ENCODE assay signal across 19 mouse cellular contexts in the genomic region with DNA sequence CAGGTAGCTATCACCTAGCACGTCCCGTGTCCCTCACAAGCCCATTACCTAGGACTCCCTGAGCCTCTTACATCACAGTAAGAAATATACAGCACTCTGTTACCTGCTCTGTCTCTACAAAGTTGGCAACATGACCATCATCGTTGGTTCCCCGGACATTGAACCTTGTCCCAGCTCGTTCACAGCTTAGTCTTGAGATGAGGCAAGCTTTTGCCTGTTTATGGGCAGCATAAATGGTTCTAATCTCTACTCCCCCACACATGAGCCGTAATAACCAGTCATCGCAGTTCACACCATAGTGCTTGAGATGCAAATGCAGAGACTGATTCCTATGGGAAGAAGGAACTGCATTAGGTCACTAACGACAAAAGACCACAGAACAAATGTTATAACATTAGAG. TPM values are rescaled to one million over a fixed set of nuclear protein-coding genes. Genes with fewer than 3 reads are reported as not detected.
DNase-seq lines count a peak whose midpoint lies in the region; ATAC-seq and TF ChIP-seq lines count a peak whose summit lies in the region.
"Had no signal": no experiment of that assay in that cellular context is flagged by ENCODE, and none has a peak within 500 bp of the region (broad histone marks: within the 10 kb centered on the region; RNA-seq: fewer than 3 reads in every experiment).

No protein-coding gene starts in this region.

- H3K36me3 ChIP-seq in kidney, adult 2 months (ENCODE audit: control insufficient read depth, insufficient read depth, low read length), result no peaks in the 10 kb centered on the region; the same call in 1 of the 2 replicates
- peaks cover 2% of the 10 kb centered on the region; the same call in 1 of the 2 replicates for H3K36me3 ChIP-seq in liver, embryonic 11.5 days (ENCODE audit: control insufficient read depth, insufficient read depth, low read length)
- no peaks in the 10 kb centered on the region for H3K36me3 ChIP-seq in hindbrain, embryonic 11.5 days (ENCODE audit: control insufficient read depth, insufficient read depth, low read length)

- peak; percentile 55 for DNase-seq in kidney, adult 2 months
- DNase-seq in kidney, adult 18-20 months, result no peak
- no peak for DNase-seq in liver, embryonic 11.5 days (ENCODE audit: low spot score)
- DNase-seq in right cerebral cortex, postnatal 4 days, result no peak
- no peak for DNase-seq in left cerebral cortex, postnatal 36 days (ENCODE audit: low spot score in 2 of 2)
- DNase-seq in hindbrain, embryonic 11.5 days (ENCODE audit: low spot score), result no peak
- DNase-seq: adrenal gland, postnatal 14 days; cerebellum, adult 8-10 months; gastrocnemius, postnatal 25 days; heart, postnatal 4 days; kidney, postnatal 14 days; lung, postnatal 14 days; thymus, postnatal 14 days had no signal

- TF ChIP-seq CTCF in kidney, adult 2 months (conservative IDR thresholded peaks at IDR 0.05; ENCODE audit: insufficient read depth, insufficient read length, low read depth, low read length), result no peak

- 62% methylated on average over 8 of the region's 8 CpGs for WGBS in kidney, adult 2 months
- 82% methylated on average over 8 of the region's 8 CpGs for WGBS in liver, embryonic 11.5 days
- 92% methylated on average over 8 of the region's 8 CpGs for WGBS in hindbrain, embryonic 11.5 days

- H3K4me1 ChIP-seq in kidney, adult 2 months (ENCODE audit: control insufficient read depth, insufficient read depth, low read length), result no peaks in the 10 kb centered on the region; the same call in 1 of the 2 replicates
- 0 out of 2 replicates have a peak, but pooled peaks cover 4% of the 10 kb centered on the region for H3K4me1 ChIP-seq in liver, embryonic 11.5 days (replicated peaks; ENCODE audit: control insufficient read depth, insufficient read depth, low read length)
- no peaks in the 10 kb centered on the region for H3K4me1 ChIP-seq in hindbrain, embryonic 11.5 days (replicated peaks; ENCODE audit: control insufficient read depth, insufficient read depth, low read length)
- H3K4me1 ChIP-seq: forebrain, embryonic 13.5 days; heart, embryonic 12.5 days; limb, embryonic 15.5 days had no signal

- intact Hi-C loops in left cerebral cortex, postnatal 36 days (cut with DNase I), result no loop called here

- no peak overlapping the region for H3K27ac ChIP-seq in kidney, adult 2 months (ENCODE audit: insufficient read depth, low read depth, low read length)
- H3K27ac ChIP-seq in liver, embryonic 11.5 days (ENCODE audit: low read depth, low read length), result peak overlapping the region; percentile 72
- H3K27ac ChIP-seq in hindbrain, embryonic 11.5 days (ENCODE audit: low read depth, low read length), result no peak overlapping the region
- H3K27ac ChIP-seq: embryonic facial prominence, embryonic 13.5 days; forebrain, embryonic 13.5 days; limb, embryonic 15.5 days; stomach, postnatal 0 days had no signal

- no peaks in the 10 kb centered on the region for H3K27me3 ChIP-seq in kidney, adult 2 months (replicated peaks; ENCODE audit: control insufficient read depth, insufficient read depth, low read length)
- H3K27me3 ChIP-seq in liver, embryonic 11.5 days (replicated peaks; ENCODE audit: control insufficient read depth, insufficient read depth, low read length), result no peaks in the 10 kb centered on the region
- H3K27me3 ChIP-seq in hindbrain, embryonic 11.5 days (ENCODE audit: control insufficient read depth, insufficient read depth, low read length), result no peaks in the 10 kb centered on the region
- H3K27me3 ChIP-seq: embryonic facial prominence, embryonic 13.5 days; forebrain, embryonic 13.5 days; heart, embryonic 12.5 days; limb, embryonic 15.5 days had no signal

- no peak for TF ChIP-seq POLR2A in kidney, adult 2 months (IDR thresholded peaks at IDR 0.05; ENCODE audit: low read depth, low read length)

- peak overlapping the region; percentile 54; the same call in 1 of the 2 replicates for H3K9ac ChIP-seq in liver, embryonic 11.5 days (ENCODE audit: low read depth, low read length)
- H3K9ac ChIP-seq in hindbrain, embryonic 11.5 days (ENCODE audit: low read depth, low read length), result no peak overlapping the region
- H3K9ac ChIP-seq: embryonic facial prominence, embryonic 13.5 days; forebrain, embryonic 13.5 days; heart, embryonic 12.5 days; limb, embryonic 15.5 days had no signal

- peak overlapping the region; percentile 56 for H3K4me2 ChIP-seq in liver, embryonic 11.5 days
- no peak overlapping the region for H3K4me2 ChIP-seq in hindbrain, embryonic 11.5 days (replicated peaks; ENCODE audit: low read depth, low read length)
- H3K4me2 ChIP-seq: embryonic facial prominence, embryonic 13.5 days; forebrain, embryonic 13.5 days; heart, embryonic 12.5 days; limb, embryonic 15.5 days had no signal

- no peaks in the 10 kb centered on the region for H3K9me3 ChIP-seq in liver, embryonic 11.5 days (ENCODE audit: control insufficient read depth, low read length)
- no peaks in the 10 kb centered on the region for H3K9me3 ChIP-seq in hindbrain, embryonic 11.5 days (ENCODE audit: control insufficient read depth, low read length)
- H3K9me3 ChIP-seq: embryonic facial prominence, embryonic 13.5 days; forebrain, embryonic 13.5 days; heart, embryonic 12.5 days; limb, embryonic 15.5 days had no signal

- no peak overlapping the region for H3K4me3 ChIP-seq in kidney, adult 2 months (ENCODE audit: insufficient read depth, low read depth, low read length)
- H3K4me3 ChIP-seq in liver, embryonic 11.5 days (ENCODE audit: low read depth, low read length), result peak overlapping the region; percentile 27
- no peak overlapping the region for H3K4me3 ChIP-seq in hindbrain, embryonic 11.5 days (ENCODE audit: low read depth, low read length)
- H3K4me3 ChIP-seq: embryonic facial prominence, embryonic 13.5 days; forebrain, embryonic 13.5 days; heart, embryonic 12.5 days; limb, embryonic 15.5 days had no signal

- peak; percentile 67 for ATAC-seq in erythroid progenitor cell, adult 5-6 weeks (replicated peaks; ENCODE audit: low FRiP score, poor library complexity, severe bottlenecking)
- no peak for ATAC-seq in liver, embryonic 11.5 days (replicated peaks; ENCODE audit: low FRiP score)
- no peak for ATAC-seq in hindbrain, embryonic 11.5 days (ENCODE audit: low FRiP score)
- ATAC-seq: forebrain, embryonic 13.5 days had no signal

RNA-seq across cellular contexts. Expression of gene Synj1, which starts 23.1 kb away (rescaled TPM):
- 20.4 and 24.8 TPM in 2 replicates for polyA plus RNA-seq in kidney, adult 2 months (2012; rRNA removed)
- total RNA-seq in erythroid progenitor cell, adult 5-6 weeks (2015; ENCODE audit: low replicate concordance), result 140 and 150 TPM in 2 replicates
- total RNA-seq in erythroid progenitor cell, adult 5-6 weeks (2017; ENCODE audit: low replicate concordance), result 84.7 and 104 TPM in 2 replicates
- polyA plus RNA-seq in liver, embryonic 11.5 days (2014; fragmentation: Nextera tagmentation; extraction: Ambion mirVana), result 20.5 and 22.7 TPM in 2 replicates
- total RNA-seq in left cerebral cortex, postnatal 36 days (2021), result 100 to 1,000 TPM; 344 to 352 TPM
- 25.3 and 30.5 TPM in 2 replicates for polyA plus RNA-seq in hindbrain, embryonic 11.5 days (2014; fragmentation: Nextera tagmentation; extraction: Ambion mirVana)

RNA-seq across cellular contexts. Expression of gene Cfap298, which starts 53.1 kb away (rescaled TPM):
- 16.1 TPM in 2 replicates for polyA plus RNA-seq in kidney, adult 2 months (2012; rRNA removed)
- total RNA-seq in erythroid progenitor cell, adult 5-6 weeks (2015; ENCODE audit: low replicate concordance), result 5.8 and 7.5 TPM in 2 replicates
- total RNA-seq in erythroid progenitor cell, adult 5-6 weeks (2017; ENCODE audit: low replicate concordance), result 3.6 and 8.5 TPM in 2 replicates
- polyA plus RNA-seq in liver, embryonic 11.5 days (2014; fragmentation: Nextera tagmentation; extraction: Ambion mirVana), result 62.5 and 72.1 TPM in 2 replicates
- 10 to 100 TPM; 41.5 to 44.8 TPM for total RNA-seq in left cerebral cortex, postnatal 36 days (2021)
- 53.1 and 57.3 TPM in 2 replicates for polyA plus RNA-seq in hindbrain, embryonic 11.5 days (2014; fragmentation: Nextera tagmentation; extraction: Ambion mirVana)

RNA-seq across cellular contexts. Expression of gene Paxbp1, which starts 56.3 kb away (rescaled TPM):
- 13.3 and 13.6 TPM in 2 replicates for polyA plus RNA-seq in kidney, adult 2 months (2012; rRNA removed)
- 147 and 193 TPM in 2 replicates for total RNA-seq in erythroid progenitor cell, adult 5-6 weeks (2015; ENCODE audit: low replicate concordance)
- 152 and 209 TPM in 2 replicates for total RNA-seq in erythroid progenitor cell, adult 5-6 weeks (2017; ENCODE audit: low replicate concordance)
- polyA plus RNA-seq in liver, embryonic 11.5 days (2014; fragmentation: Nextera tagmentation; extraction: Ambion mirVana), result 54.1 and 61.1 TPM in 2 replicates
- total RNA-seq in left cerebral cortex, postnatal 36 days (2021), result 10 to 100 TPM; 39.7 to 74.0 TPM
- polyA plus RNA-seq in hindbrain, embryonic 11.5 days (2014; fragmentation: Nextera tagmentation; extraction: Ambion mirVana), result 91.1 and 104 TPM in 2 replicates
